Mouse (Mus musculus): ENCODE measurements around the gene Spata31d1a. TPM values are rescaled to one million over a fixed set of nuclear protein-coding genes. Genes with fewer than 3 reads are reported as not detected.
"Not testable (repeated sequence)": the region's sequence is repeated elsewhere in the genome, so short reads cannot be mapped to it uniquely, and the experiment has no call there.

Spata31d1a gene
- polyA plus RNA-seq, 1 experiment from 2014 or later, result 0.03 TPM

DNA sequence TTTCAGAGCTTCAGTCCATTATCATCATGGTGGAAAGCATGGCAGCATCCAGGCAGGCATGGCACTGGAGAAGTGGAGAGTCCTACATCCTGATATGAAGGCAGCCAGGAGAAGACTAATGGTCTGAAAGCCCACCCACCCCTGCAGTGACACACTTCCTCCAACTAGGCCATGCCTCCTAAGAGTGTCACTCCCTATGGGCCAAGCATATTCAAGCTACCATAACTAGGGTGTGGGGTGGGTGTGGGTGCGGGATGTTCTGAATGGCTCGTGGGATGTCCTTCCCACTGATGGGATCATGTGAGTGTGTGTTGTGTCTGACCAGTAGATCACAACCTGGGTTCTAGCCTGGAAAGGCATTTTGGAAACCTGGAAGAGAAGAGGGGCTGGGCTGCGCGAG lies 23.8 kb upstream of the Spata31d1a start:
- Histone ChIP-seq H3K9me3 (replicated peaks) (no peaks in the 10 kb centered on the region), H3K9ac (no peak overlapping the region), H3K27ac (peak overlapping the region; percentile 63), H3K27me3 (0 out of 2 replicates have a peak, but pooled peaks cover 3% of the 10 kb centered on the region), H3K4me1 (replicated peaks) (peaks cover 81% of the 10 kb centered on the region), H3K36me3 (no peaks in the 10 kb centered on the region), H3K4me3 (replicated peaks) (no peak overlapping the region), H3K4me2 (peak overlapping the region; percentile 54)
- ATAC-seq (ENCODE audit: low read depth), result no peak
- WGBS (ENCODE audit: insufficient replicate concordance), result 67% methylated on average over 4 of the region's 4 CpGs
- DNase-seq, result no peak

DNA sequence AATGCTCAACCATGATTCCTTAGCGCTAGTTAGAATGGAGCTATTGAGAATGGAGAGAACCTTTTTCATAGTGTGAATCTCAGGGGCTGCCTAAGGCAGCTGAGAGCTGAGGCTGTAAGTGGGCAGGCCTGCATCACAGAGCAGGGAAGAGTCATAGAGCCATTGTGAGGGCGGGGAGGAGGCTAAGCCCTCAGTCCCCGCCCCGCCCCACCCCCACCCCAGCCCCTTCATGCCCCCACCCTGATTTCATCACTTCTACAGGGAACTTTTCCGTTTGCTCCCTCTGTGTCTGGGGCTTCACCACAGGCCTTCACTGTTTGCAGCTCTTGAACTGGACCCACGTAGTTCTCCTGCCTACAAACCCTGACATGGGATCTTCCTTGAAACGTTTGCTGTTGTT lies 21.5 kb upstream of the Spata31d1a start, which contains the start of gene Spata31d1d:
Gene Spata31d1d, minus strand, starts transcription at position 101 of the 400 bp plus-strand sequence.
- no peak within 1 kb of the TSS for H3K4me2 ChIP-seq
- peak within 1 kb of the TSS; percentile 65 for H3K27ac ChIP-seq
- ATAC-seq (ENCODE audit: low read depth) (no peak), DNase-seq (no peak)
- peaks cover 19% of the 10 kb centered on the region for H3K27me3 ChIP-seq
- H3K9ac ChIP-seq, result no peak within 1 kb of the TSS
- peaks cover 72% of the 10 kb centered on the region for H3K4me1 ChIP-seq (replicated peaks)
- 34% methylated on average over 7 of the region's 7 CpGs for WGBS (ENCODE audit: insufficient replicate concordance)
- H3K36me3 ChIP-seq, result no peaks in the 10 kb centered on the region
- H3K4me3 ChIP-seq (replicated peaks), result no peak within 1 kb of the TSS
- H3K9me3 ChIP-seq (replicated peaks), result no peaks in the 10 kb centered on the region

DNA sequence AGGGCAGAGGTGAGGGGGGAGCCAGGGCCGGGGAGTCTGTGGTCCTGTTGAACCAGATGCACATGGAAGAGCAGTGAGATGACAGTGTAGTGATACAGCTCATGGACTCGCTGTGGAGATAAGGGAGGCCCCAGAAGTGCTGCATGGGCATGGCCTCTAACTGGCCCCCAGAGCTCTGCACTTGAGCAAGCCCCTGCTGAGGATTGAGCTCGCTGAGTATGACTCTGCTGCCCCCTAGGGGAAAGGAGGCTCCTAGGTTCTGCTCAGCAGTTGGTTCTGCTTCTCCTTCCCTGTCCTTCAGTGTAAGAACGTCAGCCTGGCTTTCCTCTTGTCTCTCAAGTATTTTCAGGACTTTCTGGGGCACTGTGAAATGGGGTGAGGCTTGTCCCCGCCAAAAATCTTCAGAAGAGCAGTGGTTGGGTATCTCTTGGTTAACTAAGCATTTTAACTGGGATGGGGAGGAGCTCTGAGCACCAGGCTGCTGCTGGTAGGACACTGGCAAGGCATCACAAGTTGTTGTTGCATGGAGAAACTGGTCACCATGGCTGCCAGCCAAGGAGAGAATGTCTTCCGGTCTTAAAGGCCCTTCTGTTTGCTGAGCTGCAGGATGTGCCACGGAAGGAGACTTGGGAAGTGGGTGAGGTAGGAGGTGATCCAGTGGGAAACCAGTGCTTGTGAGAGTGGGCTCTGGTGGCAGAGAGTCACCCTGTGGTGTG lies 18.4 kb upstream of the Spata31d1a start:
- peaks cover 40% of the 10 kb centered on the region for H3K27me3 ChIP-seq
- no peaks in the 10 kb centered on the region for H3K36me3 ChIP-seq
- H3K4me1 ChIP-seq (replicated peaks), result peaks cover 56% of the 10 kb centered on the region
- 19% methylated on average over 7 of the region's 7 CpGs for WGBS (ENCODE audit: insufficient replicate concordance)
- H3K27ac ChIP-seq, result no peak overlapping the region
- no peak overlapping the region for H3K4me3 ChIP-seq (replicated peaks)
- ATAC-seq (ENCODE audit: low read depth), result peak; percentile 80
- H3K9ac ChIP-seq, result 0 out of 2 replicates have a peak overlapping the region, but pooled peaks have one; percentile 2
- peak; percentile 80 for DNase-seq
- H3K4me2 ChIP-seq, result no peak overlapping the region
- H3K9me3 ChIP-seq (replicated peaks), result no peaks in the 10 kb centered on the region

DNA sequence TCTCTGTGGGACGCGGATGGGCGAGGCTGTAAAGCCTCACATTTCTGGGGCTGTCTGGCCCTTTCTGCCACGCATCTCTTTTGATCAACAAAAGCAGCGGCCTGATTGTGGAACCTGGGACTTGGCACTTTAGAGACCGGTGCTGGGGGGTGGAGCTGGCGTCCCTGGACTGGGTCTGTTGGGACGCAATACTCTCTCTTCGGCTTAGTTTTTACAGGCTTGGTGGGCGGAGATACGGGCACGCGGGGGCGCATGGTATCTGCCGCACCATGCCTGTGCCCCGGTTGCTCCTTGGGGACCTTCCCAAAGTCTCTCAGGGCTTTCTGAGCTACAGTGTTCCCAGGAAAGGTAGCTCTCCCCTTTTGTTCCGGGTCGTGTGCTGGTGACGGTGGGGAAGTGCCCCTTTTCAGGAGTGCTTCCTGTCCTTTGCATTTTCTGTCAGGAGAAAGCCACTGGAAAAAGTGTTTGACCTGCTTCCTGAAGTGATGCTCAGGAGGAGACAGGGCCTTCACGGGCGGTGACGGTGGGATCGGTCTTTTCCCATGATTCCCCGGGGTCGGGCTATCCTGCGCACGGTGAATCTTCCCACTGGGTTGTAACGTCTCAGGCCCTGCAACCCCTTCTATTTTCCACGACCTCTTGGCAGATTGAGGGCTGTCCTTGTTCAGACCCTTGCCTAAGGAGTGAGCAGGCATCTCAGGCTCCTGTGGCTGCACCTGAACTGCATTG lies 16.2 kb upstream of the Spata31d1a start:
- DNase-seq (no peak), ATAC-seq (ENCODE audit: low read depth) (no peak)
- Histone ChIP-seq H3K9me3 (replicated peaks) (no peaks in the 10 kb centered on the region), H3K27me3 (peaks cover 40% of the 10 kb centered on the region), H3K4me1 (replicated peaks) (peaks cover 52% of the 10 kb centered on the region), H3K27ac (no peak overlapping the region), H3K4me2 (peak overlapping the region; percentile 22), H3K4me3 (replicated peaks) (0 out of 2 replicates have a peak overlapping the region, but pooled peaks have one; percentile 7), H3K9ac (no peak overlapping the region; the same call in 1 of the 2 replicates), H3K36me3 (no peaks in the 10 kb centered on the region)
- WGBS (ENCODE audit: insufficient replicate concordance), result 25% methylated on average over 29 of the region's 29 CpGs

DNA sequence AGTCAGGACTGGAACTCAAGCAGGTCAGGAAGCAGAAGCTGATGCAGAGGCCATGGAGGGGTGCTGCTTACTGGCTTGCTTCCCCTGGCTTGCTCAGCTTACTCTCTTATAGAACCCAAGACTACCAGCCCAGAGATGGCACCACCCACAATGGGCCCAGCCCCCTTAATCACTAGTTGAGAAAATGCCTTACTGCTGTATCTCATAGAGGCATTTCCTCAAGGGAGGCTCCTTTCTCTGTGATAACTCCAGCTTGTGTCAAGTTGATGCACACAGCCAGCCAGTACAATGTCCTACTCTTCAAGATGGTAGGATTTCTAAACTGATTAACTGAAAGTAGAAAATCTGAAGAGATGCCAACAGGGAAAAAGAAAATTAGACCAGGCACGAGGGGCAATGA lies 12.0 kb upstream of the Spata31d1a start:
- H3K9me3 ChIP-seq (replicated peaks); H3K4me2 ChIP-seq; H3K27ac ChIP-seq; H3K9ac ChIP-seq; H3K4me3 ChIP-seq (replicated peaks); H3K36me3 ChIP-seq: not testable (repeated sequence)
- WGBS (ENCODE audit: insufficient replicate concordance), result 52% methylated on average over 1 of the region's 1 CpGs
- H3K4me1 ChIP-seq (replicated peaks), result peaks cover 58% of the 10 kb centered on the region
- H3K27me3 ChIP-seq, result peaks cover 26% of the 10 kb centered on the region
- peak; percentile 70 for ATAC-seq (ENCODE audit: low read depth)
- DNase-seq, result peak; percentile 42

DNA sequence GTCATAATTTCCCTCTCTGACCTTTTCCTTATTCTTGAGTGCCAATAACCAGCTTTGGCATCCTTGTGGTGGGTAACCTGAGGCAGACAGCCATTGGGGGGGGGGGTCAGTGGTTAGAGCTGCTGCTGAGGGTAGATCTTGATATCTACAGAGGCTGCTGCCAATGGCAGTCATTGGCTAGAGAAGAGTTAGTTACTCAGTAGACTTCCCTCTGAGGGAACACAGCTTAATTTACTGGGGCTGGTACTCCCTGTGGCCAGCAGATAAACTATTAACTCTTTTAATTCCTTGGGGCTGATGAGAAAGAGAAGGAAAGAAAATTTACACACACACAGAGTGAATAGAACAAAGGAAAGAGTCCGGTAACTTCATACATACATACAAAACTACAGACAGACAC lies 9.3 kb upstream of the Spata31d1a start:
- 68% methylated on average over 1 of the region's 1 CpGs for WGBS (ENCODE audit: insufficient replicate concordance)
- Histone ChIP-seq H3K36me3 (no peaks in the 10 kb centered on the region), H3K9ac (0 out of 2 replicates have a peak overlapping the region, but pooled peaks have one; percentile 7), H3K4me1 (replicated peaks) (peaks cover 62% of the 10 kb centered on the region), H3K4me2 (no peak overlapping the region), H3K27ac (no peak overlapping the region; the same call in 1 of the 2 replicates), H3K4me3 (replicated peaks) (no peak overlapping the region), H3K27me3 (peaks cover 9% of the 10 kb centered on the region), H3K9me3 (replicated peaks) (no peaks in the 10 kb centered on the region)
- ATAC-seq (ENCODE audit: low read depth) (peak; percentile 66), DNase-seq (no peak)

- not testable (repeated sequence) for H3K4me3 ChIP-seq (replicated peaks); H3K4me2 ChIP-seq; DNase-seq; H3K36me3 ChIP-seq; H3K9me3 ChIP-seq (replicated peaks)
- Histone ChIP-seq H3K4me1 (replicated peaks) (peaks cover 58% of the 10 kb centered on the region), H3K27me3 (peaks cover 14% of the 10 kb centered on the region), H3K27ac (peak overlapping the region; percentile 13; the same call in 1 of the 2 replicates), H3K9ac (0 out of 2 replicates have a peak overlapping the region, but pooled peaks have one; percentile 7)
- WGBS (ENCODE audit: insufficient replicate concordance), result 29% methylated on average over 6 of the region's 6 CpGs
- peak; percentile 52; the same call in 1 of the 2 replicates for ATAC-seq (ENCODE audit: low read depth)
Observed at GRCm38 (mm10) chr13:59718857-59719440, 8.8 kb upstream of the Spata31d1a start.

DNA sequence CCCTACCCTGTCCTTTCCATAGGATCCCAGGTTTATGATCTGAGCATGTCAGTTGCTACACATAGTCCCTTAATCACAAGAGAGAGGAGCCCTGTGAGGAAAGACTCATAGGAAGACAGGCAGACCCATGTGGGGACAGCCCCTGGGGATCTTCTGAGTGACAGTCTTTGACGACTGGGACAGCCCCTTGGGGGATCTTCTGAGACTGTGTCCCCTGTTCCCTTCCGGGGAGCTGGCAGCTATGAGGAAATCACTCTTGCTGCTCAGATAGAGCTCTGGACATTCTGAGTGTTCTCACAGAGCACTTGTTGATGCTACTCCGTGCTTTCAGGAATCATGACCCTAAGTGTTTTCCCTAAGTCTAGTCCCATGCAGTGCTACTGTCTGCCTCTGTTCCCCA lies 3.6 kb upstream of the Spata31d1a start:
- DNase-seq, result no peak
- no peak overlapping the region for H3K9ac ChIP-seq
- ATAC-seq (ENCODE audit: low read depth), result no peak
- no peak overlapping the region for H3K4me3 ChIP-seq (replicated peaks)
- H3K27me3 ChIP-seq, result peaks cover 36% of the 10 kb centered on the region
- peaks cover 24% of the 10 kb centered on the region for H3K4me1 ChIP-seq (replicated peaks)
- no peaks in the 10 kb centered on the region for H3K36me3 ChIP-seq
- no peak overlapping the region for H3K4me2 ChIP-seq
- no peak overlapping the region for H3K27ac ChIP-seq
- 37% methylated on average over 3 of the region's 3 CpGs for WGBS (ENCODE audit: insufficient replicate concordance)
- H3K9me3 ChIP-seq (replicated peaks), result no peaks in the 10 kb centered on the region

GRCm38 (mm10) chr13:59711984-59712383 lies 1.9 kb upstream of the Spata31d1a start, which contains the start of gene Spata31d1b:
Gene Spata31d1b, plus strand, starts transcription at chr13:59712284.
- WGBS (ENCODE audit: insufficient replicate concordance), result 66% methylated on average over 3 of the region's 3 CpGs
- H3K27ac ChIP-seq; ATAC-seq (ENCODE audit: low read depth): not testable (repeated sequence)

GRCm38 (mm10) chr13:59704562-59704961 lies 5.6 kb downstream of the Spata31d1a start:
- 15% methylated on average over 12 of the region's 12 CpGs for WGBS (ENCODE audit: insufficient replicate concordance)
- no peak overlapping the region for H3K9ac ChIP-seq
- H3K4me1 ChIP-seq (replicated peaks), result no peaks in the 10 kb centered on the region; the same call in 1 of the 2 replicates
- H3K4me2 ChIP-seq, result 0 out of 2 replicates have a peak overlapping the region, but pooled peaks have one; percentile 3
- DNase-seq (no peak), ATAC-seq (ENCODE audit: low read depth) (no peak)
- no peaks in the 10 kb centered on the region for H3K9me3 ChIP-seq (replicated peaks)
- H3K27ac ChIP-seq, result no peak overlapping the region
- no peaks in the 10 kb centered on the region for H3K36me3 ChIP-seq
- H3K27me3 ChIP-seq, result peaks cover 41% of the 10 kb centered on the region
- H3K4me3 ChIP-seq (replicated peaks), result no peak overlapping the region

More at GRCm38 (mm10) chr13:59711984-59712383, 1.9 kb upstream of the Spata31d1a start, which contains the start of gene Spata31d1b:
- DNase-seq; H3K4me3 ChIP-seq (replicated peaks); H3K36me3 ChIP-seq; H3K9ac ChIP-seq; H3K4me2 ChIP-seq; H3K9me3 ChIP-seq (replicated peaks): not testable (repeated sequence)
- H3K27me3 ChIP-seq, result peaks cover 36% of the 10 kb centered on the region
- H3K4me1 ChIP-seq (replicated peaks), result peaks cover 17% of the 10 kb centered on the region

GRCm38 (mm10) chr13:59703514-59703913 lies 6.6 kb downstream of the Spata31d1a start:
- Histone ChIP-seq H3K27me3 (peaks cover 50% of the 10 kb centered on the region), H3K9ac (no peak overlapping the region), H3K4me3 (replicated peaks) (no peak overlapping the region), H3K27ac (no peak overlapping the region), H3K4me2 (no peak overlapping the region), H3K9me3 (replicated peaks) (no peaks in the 10 kb centered on the region), H3K4me1 (replicated peaks) (no peaks in the 10 kb centered on the region; the same call in 1 of the 2 replicates), H3K36me3 (no peaks in the 10 kb centered on the region)
- DNase-seq (no peak), ATAC-seq (ENCODE audit: low read depth) (no peak)
- 69% methylated on average over 12 of the region's 12 CpGs for WGBS (ENCODE audit: insufficient replicate concordance)

All from liver, embryonic 13.5 days (tissue).